24 mouse cellular contexts compared by ENCODE assay signal in the genomic region with DNA sequence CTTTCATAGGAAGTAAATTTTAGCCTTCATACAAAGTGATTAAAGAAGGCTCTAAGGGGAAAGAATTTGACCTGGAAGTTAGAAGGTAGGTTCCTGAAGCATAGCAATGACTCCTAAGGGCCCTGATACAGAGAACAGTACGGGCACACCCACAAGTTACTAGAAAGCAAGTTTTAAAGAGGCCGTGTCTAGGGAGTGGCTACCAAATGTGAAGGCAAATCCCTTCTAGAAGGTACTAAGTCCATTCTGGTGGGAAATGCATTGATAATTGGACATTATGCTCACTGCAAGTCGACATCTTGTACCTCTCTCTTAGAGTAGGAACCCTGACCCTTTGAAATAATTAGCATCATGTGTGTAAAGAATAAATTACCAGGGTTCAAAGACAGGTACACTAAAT. TPM values are rescaled to one million over a fixed set of nuclear protein-coding genes. Genes with fewer than 3 reads are reported as not detected.
"Had no signal": no experiment of that assay in that cellular context is flagged by ENCODE, and none has a peak within 500 bp of the region (broad histone marks: within the 10 kb centered on the region; RNA-seq: fewer than 3 reads in every experiment).

No protein-coding gene starts in this region.

- H3K4me3 ChIP-seq: liver, embryonic 15.5 days; lung, embryonic 15.5 days; megakaryocyte, embryonic 14.5 days; midbrain, embryonic 13.5 days; midbrain, embryonic 15.5 days; neural tube, embryonic 12.5 days had no signal

- H3K36me3 ChIP-seq: liver, embryonic 15.5 days; lung, embryonic 15.5 days; midbrain, embryonic 13.5 days; midbrain, embryonic 15.5 days; neural tube, embryonic 12.5 days had no signal

- H3K4me2 ChIP-seq: liver, embryonic 15.5 days; lung, embryonic 15.5 days; midbrain, embryonic 11.5 days; midbrain, embryonic 13.5 days; midbrain, embryonic 15.5 days; neural tube, embryonic 12.5 days had no signal

- H3K27me3 ChIP-seq: liver, embryonic 15.5 days; lung, embryonic 15.5 days; megakaryocyte, embryonic 14.5 days; midbrain, embryonic 13.5 days; midbrain, embryonic 15.5 days; neural tube, embryonic 12.5 days had no signal

- H3K27ac ChIP-seq: liver, embryonic 15.5 days; macrophage; midbrain, embryonic 13.5 days; midbrain, embryonic 15.5 days; neural tube, embryonic 12.5 days had no signal

- H3K9me3 ChIP-seq: liver, embryonic 15.5 days; lung, embryonic 15.5 days; midbrain, embryonic 13.5 days; midbrain, embryonic 15.5 days; neural tube, embryonic 12.5 days had no signal

- DNase-seq: liver, postnatal 0 days; lung, adult 2 months; lung, postnatal 14 days; retina, postnatal 1 day; right cerebral cortex, adult 18-20 months; right cerebral cortex, postnatal 25 days; right cerebral cortex, postnatal 4 days; spleen, adult 18-20 months; thymus, adult 2 months; thymus, postnatal 25 days had no signal

- H3K4me1 ChIP-seq: lung, embryonic 15.5 days; midbrain, embryonic 13.5 days; midbrain, embryonic 15.5 days; neural tube, embryonic 12.5 days had no signal

- H3K9ac ChIP-seq: liver, embryonic 15.5 days; liver, postnatal 0 days; lung, embryonic 15.5 days; midbrain, embryonic 13.5 days; midbrain, embryonic 15.5 days; neural tube, embryonic 12.5 days had no signal

- ATAC-seq: liver, postnatal 0 days; midbrain, embryonic 13.5 days; midbrain, embryonic 15.5 days had no signal

RNA-seq across cellular contexts. Expression of a gene that starts 48.1 kb away (rescaled TPM):
- polyA plus RNA-seq: liver, embryonic 15.5 days; liver, postnatal 0 days; lung, adult 2 months; lung, embryonic 15.5 days; macrophage; midbrain, embryonic 11.5 days; midbrain, embryonic 13.5 days; midbrain, embryonic 15.5 days; midbrain, postnatal 0 days; neural tube, embryonic 12.5 days; neural tube, embryonic 14.5 days; small intestine, adult 2 months; stomach, embryonic 14.5 days; stomach, embryonic 16.5 days; testis, adult 2 months; thymus, adult 2 months had no signal
